Mouse (Mus musculus): Measurements from ENCODE around the gene Uqcc2. TPM values are rescaled to one million over a fixed set of nuclear protein-coding genes. Genes with fewer than 3 reads are reported as not detected.

The Uqcc2 gene
- polyA plus RNA-seq, 1 experiment, result 330 TPM

DNA sequence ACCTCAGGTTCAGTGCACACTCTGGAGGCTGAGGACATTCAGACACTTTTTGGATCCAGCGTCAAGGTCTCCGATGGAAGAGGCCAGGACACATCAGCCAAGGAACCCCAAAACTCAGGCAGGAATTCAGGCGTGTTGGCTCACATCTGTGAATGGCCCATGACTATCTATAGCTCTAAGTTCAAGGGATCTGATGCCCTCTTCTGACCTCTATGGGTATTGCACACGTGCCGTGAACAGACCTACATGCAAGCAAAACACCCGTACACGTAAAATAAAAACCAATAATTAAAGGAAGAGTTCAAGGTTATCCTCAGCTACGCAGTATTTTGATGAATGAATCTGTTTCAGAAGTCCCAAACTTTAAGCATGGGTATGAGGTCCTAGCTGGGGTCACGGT is 27.0 kb downstream of the Uqcc2 start:
- no peak for DNase-seq
- Histone ChIP-seq H3K4me1 (ENCODE audit: control insufficient read depth, insufficient read depth, low read length) (no peaks in the 10 kb centered on the region), H3K27ac (ENCODE audit: insufficient read depth, low read length) (no peak overlapping the region), H3K4me3 (replicated peaks; ENCODE audit: insufficient read depth, low read depth, low read length) (no peak overlapping the region), H3K27me3 (ENCODE audit: control insufficient read depth, insufficient read depth, low read length) (no peaks in the 10 kb centered on the region)
- no peak for TF ChIP-seq POLR2A (IDR thresholded peaks at IDR 0.05; ENCODE audit: borderline replicate concordance, insufficient read depth, low read length)
- TF ChIP-seq CTCF (IDR thresholded peaks at IDR 0.05; ENCODE audit: borderline replicate concordance, insufficient read depth, low read depth, low read length), result peak; percentile 51; the same call in 1 of the 2 replicates
- 88% methylated on average over 9 of the region's 9 CpGs for WGBS

DNA sequence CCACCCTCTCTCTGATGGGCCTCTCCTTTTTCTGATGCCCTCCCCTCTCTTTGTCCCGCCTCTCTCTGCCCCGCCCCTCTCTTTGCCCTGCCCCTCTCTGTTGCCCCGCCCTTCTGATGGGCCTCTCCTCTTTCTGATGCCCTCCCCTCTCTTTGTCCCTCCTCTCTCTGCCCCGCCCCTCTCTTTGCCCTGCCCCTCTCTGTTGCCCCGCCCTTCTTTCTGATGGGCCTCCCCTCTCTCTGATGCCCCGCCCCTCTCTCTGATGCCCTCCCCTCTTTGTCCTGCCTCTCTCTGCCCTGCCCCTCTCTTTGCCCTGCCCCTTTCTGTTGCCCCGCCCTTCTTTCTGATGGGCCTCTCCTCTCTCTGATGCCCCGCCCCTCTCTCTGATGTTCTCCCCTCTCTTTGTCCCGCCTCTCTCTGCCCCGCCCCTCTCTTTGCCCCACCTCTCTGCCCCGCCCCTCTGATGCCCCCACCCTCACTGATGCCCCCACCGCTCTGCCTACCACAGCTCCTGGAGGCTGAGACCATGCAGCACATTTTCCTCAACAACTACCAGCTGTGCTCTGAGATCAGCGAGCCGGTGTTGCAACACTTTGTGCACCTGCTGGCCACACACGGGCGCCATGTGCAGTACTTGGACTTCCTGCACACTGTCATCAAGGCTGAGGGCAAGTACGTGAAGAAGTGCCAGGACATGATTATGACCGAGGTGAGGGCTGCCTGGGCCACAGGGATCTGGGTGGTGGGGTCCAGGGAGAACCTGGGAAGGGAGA is 27.8 kb downstream of the Uqcc2 start:
- H3K4me3 ChIP-seq (replicated peaks; ENCODE audit: insufficient read depth, low read depth, low read length), result no peak overlapping the region
- 66% methylated on average over 10 of the region's 18 CpGs for WGBS
- TF ChIP-seq CTCF (IDR thresholded peaks at IDR 0.05; ENCODE audit: borderline replicate concordance, insufficient read depth, low read depth, low read length) (no peak), POLR2A (IDR thresholded peaks at IDR 0.05; ENCODE audit: borderline replicate concordance, insufficient read depth, low read length) (no peak)
- H3K27me3 ChIP-seq (ENCODE audit: control insufficient read depth, insufficient read depth, low read length), result no peaks in the 10 kb centered on the region
- H3K4me1 ChIP-seq (ENCODE audit: control insufficient read depth, insufficient read depth, low read length), result no peaks in the 10 kb centered on the region
- H3K27ac ChIP-seq (ENCODE audit: insufficient read depth, low read length), result no peak overlapping the region
- DNase-seq, result no peak

DNA sequence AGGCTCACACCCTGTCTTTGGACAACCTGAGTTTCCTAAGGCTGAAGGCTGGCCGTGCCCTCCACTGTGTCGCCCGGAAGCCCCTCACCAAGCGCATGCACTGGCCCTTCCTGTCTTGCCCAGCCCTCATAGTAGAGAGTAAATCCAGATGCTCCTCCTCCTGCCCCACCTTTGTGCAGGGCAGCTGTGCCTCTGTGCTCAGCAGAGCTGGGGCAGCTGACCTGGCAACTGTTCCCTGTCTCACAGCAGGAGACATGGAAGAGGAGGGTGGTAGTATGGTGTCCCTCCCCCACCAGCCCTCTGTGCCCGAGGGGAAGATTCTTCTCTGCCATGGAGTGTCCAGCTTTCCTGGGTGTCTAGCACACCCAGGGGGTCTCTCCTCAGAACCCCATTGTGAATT is 32.0 kb downstream of the Uqcc2 start:
- Histone ChIP-seq H3K27me3 (ENCODE audit: control insufficient read depth, insufficient read depth, low read length) (no peaks in the 10 kb centered on the region), H3K27ac (ENCODE audit: insufficient read depth, low read length) (no peak overlapping the region), H3K4me3 (replicated peaks; ENCODE audit: insufficient read depth, low read depth, low read length) (no peak overlapping the region), H3K4me1 (ENCODE audit: control insufficient read depth, insufficient read depth, low read length) (peaks cover 8% of the 10 kb centered on the region)
- TF ChIP-seq CTCF (IDR thresholded peaks at IDR 0.05; ENCODE audit: borderline replicate concordance, insufficient read depth, low read depth, low read length) (no peak), POLR2A (IDR thresholded peaks at IDR 0.05; ENCODE audit: borderline replicate concordance, insufficient read depth, low read length) (no peak)
- DNase-seq, result no peak
- WGBS, result 65% methylated on average over 5 of the region's 5 CpGs

DNA sequence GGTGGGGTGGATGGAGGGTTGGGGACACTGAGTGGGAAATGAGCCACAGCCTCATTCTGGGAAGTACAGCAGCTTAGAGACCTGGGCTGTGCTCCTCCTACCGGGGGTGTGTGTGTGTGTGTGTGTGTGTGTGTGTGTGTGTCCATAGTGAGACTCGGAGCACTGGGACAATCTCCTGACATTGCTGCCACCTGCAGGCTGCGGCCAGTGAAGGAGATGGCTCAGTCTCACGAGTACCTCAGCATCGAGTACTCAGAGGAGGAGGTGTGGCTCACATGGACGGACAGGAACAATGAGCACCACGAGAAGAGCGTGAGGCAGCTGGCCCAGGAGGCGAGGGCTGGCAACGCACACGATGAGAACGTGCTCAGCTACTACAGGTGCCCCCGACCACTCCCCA is 38.0 kb downstream of the Uqcc2 start:
- no peak overlapping the region for H3K27ac ChIP-seq (ENCODE audit: insufficient read depth, low read length)
- peaks cover 8% of the 10 kb centered on the region for H3K4me1 ChIP-seq (ENCODE audit: control insufficient read depth, insufficient read depth, low read length)
- WGBS, result 22% methylated on average over 13 of the region's 13 CpGs
- no peaks in the 10 kb centered on the region for H3K27me3 ChIP-seq (ENCODE audit: control insufficient read depth, insufficient read depth, low read length)
- peak; percentile 65; the same call in 1 of the 2 replicates for TF ChIP-seq CTCF (IDR thresholded peaks at IDR 0.05; ENCODE audit: borderline replicate concordance, insufficient read depth, low read depth, low read length)
- no peak for TF ChIP-seq POLR2A (IDR thresholded peaks at IDR 0.05; ENCODE audit: borderline replicate concordance, insufficient read depth, low read length)
- H3K4me3 ChIP-seq (replicated peaks; ENCODE audit: insufficient read depth, low read depth, low read length), result no peak overlapping the region
- peak; percentile 57 for DNase-seq

DNA sequence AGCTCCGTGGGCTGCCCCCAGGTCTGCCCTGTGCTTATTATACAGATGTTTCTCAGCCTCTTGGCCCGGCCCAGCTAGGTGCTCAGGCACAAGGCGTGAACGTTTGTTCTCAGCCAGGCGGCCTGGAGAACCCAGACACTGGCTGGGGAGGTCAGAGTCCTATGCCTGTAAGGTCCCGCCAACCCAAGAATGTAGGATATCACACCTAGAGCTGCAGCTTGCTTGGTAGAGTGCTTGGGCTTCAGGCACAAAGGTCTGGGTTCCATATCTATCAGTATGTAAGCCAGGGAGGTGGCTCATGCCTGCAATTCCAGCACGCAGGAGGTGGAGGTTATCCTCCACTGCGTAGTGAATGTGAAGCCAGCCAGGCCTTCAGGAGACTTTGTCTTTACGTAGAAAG is 43.6 kb downstream of the Uqcc2 start:
- Histone ChIP-seq H3K27ac (ENCODE audit: insufficient read depth, low read length) (no peak overlapping the region), H3K4me3 (replicated peaks; ENCODE audit: insufficient read depth, low read depth, low read length) (no peak overlapping the region), H3K27me3 (ENCODE audit: control insufficient read depth, insufficient read depth, low read length) (no peaks in the 10 kb centered on the region), H3K4me1 (ENCODE audit: control insufficient read depth, insufficient read depth, low read length) (no peaks in the 10 kb centered on the region)
- DNase-seq, result no peak
- TF ChIP-seq POLR2A (IDR thresholded peaks at IDR 0.05; ENCODE audit: borderline replicate concordance, insufficient read depth, low read length) (no peak), CTCF (IDR thresholded peaks at IDR 0.05; ENCODE audit: borderline replicate concordance, insufficient read depth, low read depth, low read length) (no peak)
- 83% methylated on average over 9 of the region's 9 CpGs for WGBS

DNA sequence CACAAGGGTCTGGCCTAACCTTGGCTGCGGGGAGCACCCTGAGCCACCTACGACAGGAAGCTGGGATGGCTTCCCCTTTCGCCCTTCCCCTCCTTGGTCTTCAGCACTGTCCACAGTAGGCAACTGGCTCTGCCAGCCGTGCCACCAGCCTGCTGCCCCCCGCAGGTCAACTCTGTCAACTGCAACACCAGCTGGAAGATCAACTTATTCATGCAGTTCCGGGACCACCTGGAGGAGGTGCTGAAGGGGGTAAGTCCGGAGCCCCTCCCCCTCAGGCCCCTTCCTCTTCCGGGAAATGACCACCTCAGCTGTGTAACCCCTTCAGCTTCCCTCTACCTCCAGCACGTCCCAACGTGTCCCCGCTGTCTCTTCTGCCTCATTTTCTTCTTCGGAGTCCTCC is 46.3 kb downstream of the Uqcc2 start:
- TF ChIP-seq CTCF (IDR thresholded peaks at IDR 0.05; ENCODE audit: borderline replicate concordance, insufficient read depth, low read depth, low read length), result peak; percentile 55; the same call in 1 of the 2 replicates
- TF ChIP-seq POLR2A (IDR thresholded peaks at IDR 0.05; ENCODE audit: borderline replicate concordance, insufficient read depth, low read length), result no peak
- no peaks in the 10 kb centered on the region for H3K4me1 ChIP-seq (ENCODE audit: control insufficient read depth, insufficient read depth, low read length)
- WGBS, result 49% methylated on average over 12 of the region's 12 CpGs
- no peak overlapping the region for H3K4me3 ChIP-seq (replicated peaks; ENCODE audit: insufficient read depth, low read depth, low read length)
- H3K27ac ChIP-seq (ENCODE audit: insufficient read depth, low read length), result no peak overlapping the region
- DNase-seq, result no peak
- no peaks in the 10 kb centered on the region for H3K27me3 ChIP-seq (ENCODE audit: control insufficient read depth, insufficient read depth, low read length)

DNA sequence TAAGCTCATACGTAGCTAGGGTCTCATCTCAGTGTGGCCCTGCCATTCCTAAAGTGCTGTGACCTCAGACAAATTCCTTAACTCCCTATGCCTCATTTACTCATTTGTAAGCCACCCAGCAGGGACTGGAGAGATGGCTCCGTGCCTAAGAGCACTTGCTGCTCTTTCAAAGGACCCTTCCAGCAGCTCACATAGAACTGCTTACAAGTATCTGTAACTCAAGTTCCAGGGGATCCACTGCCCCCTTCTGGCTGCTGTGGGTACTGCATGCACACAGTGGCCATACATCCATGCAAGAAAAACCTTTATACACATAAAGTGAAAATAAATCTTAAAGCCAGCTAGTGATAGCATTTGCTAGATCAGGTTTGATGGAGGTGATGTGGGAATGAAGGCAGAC is 48.0 kb downstream of the Uqcc2 start:
- DNase-seq, result no peak
- Histone ChIP-seq H3K27ac (ENCODE audit: insufficient read depth, low read length) (no peak overlapping the region), H3K4me3 (replicated peaks; ENCODE audit: insufficient read depth, low read depth, low read length) (no peak overlapping the region), H3K4me1 (ENCODE audit: control insufficient read depth, insufficient read depth, low read length) (no peaks in the 10 kb centered on the region), H3K27me3 (ENCODE audit: control insufficient read depth, insufficient read depth, low read length) (no peaks in the 10 kb centered on the region)
- WGBS, result 34% methylated on average over 2 of the region's 2 CpGs
- TF ChIP-seq POLR2A (IDR thresholded peaks at IDR 0.05; ENCODE audit: borderline replicate concordance, insufficient read depth, low read length) (no peak), CTCF (IDR thresholded peaks at IDR 0.05; ENCODE audit: borderline replicate concordance, insufficient read depth, low read depth, low read length) (peak; percentile 67)

DNA sequence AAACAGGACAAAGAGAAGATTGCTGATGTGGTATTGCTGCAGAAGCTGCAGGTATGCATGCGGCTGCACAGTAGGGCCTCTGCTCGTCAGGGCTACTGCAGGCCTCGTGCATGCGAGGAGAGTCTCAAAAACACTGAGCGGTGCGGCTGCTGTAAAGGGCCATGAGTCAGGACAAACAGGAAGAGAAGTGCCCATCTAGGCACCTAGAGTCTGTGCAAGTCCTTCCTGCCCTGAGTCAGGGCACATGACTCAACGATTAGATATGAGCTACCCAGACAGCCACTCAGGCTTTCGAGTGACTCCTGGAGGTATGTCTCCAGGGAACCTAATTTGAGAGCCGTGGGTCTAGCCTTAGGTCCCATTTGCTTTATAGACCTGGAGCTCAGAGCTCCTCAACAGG is 50.1 kb downstream of the Uqcc2 start:
- 83% methylated on average over 9 of the region's 9 CpGs for WGBS
- Histone ChIP-seq H3K27ac (ENCODE audit: insufficient read depth, low read length) (no peak overlapping the region), H3K27me3 (ENCODE audit: control insufficient read depth, insufficient read depth, low read length) (no peaks in the 10 kb centered on the region), H3K4me1 (ENCODE audit: control insufficient read depth, insufficient read depth, low read length) (no peaks in the 10 kb centered on the region), H3K4me3 (replicated peaks; ENCODE audit: insufficient read depth, low read depth, low read length) (no peak overlapping the region)
- no peak for DNase-seq
- TF ChIP-seq CTCF (IDR thresholded peaks at IDR 0.05; ENCODE audit: borderline replicate concordance, insufficient read depth, low read depth, low read length), result no peak
- TF ChIP-seq POLR2A (IDR thresholded peaks at IDR 0.05; ENCODE audit: borderline replicate concordance, insufficient read depth, low read length), result no peak
